Mouse (Mus musculus): ENCODE measurements at regions not wholly inside any gene's neighbourhood (a gene's known extent, or its start where the extent isn't known, plus 50 kb on each side); places are given as distances from the start of the nearest gene placed in this dataset.

DNA sequence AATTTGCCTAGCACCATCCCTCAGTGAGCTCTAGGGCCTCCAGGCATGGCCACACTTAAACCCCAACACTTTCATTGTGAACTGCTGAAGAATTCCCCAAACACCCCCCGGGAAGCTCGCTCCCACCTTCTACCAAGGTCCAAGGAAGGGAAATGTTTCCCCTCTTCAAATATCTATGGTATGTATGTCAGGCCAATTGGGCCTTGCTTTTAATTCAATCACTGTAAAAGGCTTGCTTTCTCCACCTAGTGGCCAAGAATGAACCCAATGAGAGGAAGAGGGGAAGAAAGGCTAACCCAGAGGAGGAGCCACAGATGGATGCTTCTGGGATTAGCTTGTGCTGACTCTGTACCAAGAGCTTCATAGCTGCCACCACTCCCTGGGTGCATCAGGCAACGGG, 336.3 kb upstream of the Tgfbr2 start:
- DNase-seq: no peak

GRCm38 (mm10) chr9:116507756-116508155, 332.6 kb upstream of the Tgfbr2 start:
- DNase-seq: no peak

DNA sequence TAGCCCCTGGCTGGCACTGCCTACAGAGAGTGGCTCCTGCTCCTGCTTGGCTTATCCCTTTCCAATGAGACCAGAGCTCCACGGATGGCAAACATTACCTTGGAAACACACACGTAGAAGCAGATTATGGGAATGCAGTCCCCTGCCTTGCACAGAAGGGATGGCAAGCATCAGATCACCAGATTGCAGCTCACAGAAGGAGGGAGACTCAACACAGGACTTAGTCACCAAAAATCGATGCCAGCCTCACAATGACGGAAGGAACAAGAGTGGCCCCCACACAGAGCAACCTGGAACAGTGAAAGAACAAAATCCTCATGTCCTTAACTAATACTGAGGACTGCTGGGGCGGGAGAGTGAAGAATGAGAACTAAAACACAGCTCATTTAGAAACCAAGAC, 327.7 kb upstream of the Tgfbr2 start:
- peak; percentile 18 for DNase-seq

DNA sequence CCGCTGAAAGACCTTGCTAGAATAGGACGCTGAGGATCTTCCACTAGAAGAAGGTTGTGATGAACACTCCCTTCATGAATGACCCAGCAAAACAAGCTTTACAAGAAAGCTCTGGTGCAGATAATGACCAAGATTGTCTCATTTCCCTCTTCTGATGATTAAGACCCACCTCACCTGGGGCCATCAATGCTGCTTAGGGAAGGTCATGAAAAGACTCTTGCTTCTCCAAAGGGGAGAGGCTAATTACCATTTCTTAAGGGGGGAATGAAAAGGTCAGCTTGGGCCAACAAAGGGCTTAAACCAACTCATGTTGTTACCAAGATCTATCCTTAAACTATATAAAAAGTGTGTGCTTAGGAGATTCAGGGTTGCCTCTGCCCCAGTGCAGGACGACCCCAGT, 325.8 kb upstream of the Tgfbr2 start:
- no peak for DNase-seq

GRCm38 (mm10) chr9:116491227-116491626, 316.1 kb upstream of the Tgfbr2 start:
- no peak for DNase-seq

DNA sequence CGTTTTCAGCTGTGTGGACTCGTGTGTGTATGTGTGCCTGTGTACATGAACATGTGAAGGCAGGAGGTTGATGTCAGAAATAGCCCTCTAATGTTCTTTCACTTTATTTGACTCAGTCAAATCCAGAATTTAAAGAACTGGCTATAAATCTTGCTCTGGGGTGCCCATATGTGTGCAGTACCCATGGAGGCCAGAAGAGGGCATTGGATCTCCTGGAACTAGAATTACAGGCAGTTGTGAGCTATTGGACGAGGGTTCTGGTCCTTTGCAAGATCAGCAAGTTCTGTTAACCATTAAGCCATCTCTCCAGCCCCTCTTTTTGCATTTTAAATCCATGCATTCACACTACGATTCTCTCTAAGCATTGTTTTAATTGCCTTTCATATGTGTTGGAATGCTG, 314.6 kb upstream of the Tgfbr2 start:
- DNase-seq: no peak

GRCm38 (mm10) chr9:116489273-116489672, 314.1 kb upstream of the Tgfbr2 start:
- DNase-seq: no peak

DNA sequence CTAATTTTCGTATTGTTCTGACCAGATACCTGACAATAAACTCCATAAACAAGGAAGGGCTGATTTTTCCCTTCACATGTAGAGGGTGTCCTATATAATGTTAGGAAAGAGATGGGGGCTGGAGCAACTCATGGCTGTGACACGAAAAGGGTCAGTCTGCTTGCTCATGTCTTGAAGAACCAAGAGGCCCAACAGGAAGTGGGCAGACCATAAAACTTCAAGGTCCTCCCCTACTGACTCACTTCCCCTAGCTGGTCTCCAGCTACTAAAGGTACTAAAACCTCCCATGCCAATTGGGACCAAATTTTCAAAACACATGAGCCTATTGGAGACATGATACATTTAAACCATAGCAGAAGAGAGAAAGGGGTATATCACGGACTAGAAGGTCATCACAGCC, 302.1 kb upstream of the Tgfbr2 start:
- no peak for DNase-seq

DNA sequence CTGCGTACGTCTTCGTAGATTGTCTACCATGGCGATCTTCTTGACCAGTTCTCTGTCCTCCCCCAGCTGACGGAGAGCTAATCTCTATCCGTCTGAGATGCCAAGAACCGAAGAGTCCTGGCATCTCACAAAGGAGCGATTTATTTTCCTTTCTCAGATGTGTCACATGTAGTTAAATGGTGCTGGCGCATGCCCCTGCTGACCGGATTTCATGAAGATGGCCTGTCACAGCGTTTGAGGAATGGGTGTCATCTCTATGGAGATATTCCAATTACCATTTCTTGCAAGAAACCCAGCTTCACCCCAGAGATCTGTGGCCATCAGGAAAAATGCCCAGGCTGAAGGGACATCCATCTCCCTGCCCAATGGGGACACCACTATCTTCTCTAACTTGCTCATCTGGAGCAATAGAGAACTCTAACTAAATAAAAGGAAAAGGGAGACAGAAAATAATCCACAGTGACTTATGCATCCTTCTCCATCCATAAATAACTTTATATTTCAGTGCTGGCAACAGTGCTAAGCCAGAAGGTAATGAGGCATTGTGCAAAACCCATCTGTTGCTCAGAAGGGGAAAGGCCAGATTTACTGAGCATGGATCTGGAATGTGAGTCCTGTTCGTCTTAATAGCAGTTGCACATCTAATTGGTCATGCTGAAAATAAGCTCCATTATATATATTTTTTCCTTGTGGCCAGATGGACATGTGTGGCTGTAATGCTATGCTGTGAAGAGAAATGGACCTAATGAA, 300.2 kb upstream of the Tgfbr2 start:
- no peak for DNase-seq

- no peak for DNase-seq
Observed at GRCm38 (mm10) chr9:116472855-116473254, 297.7 kb upstream of the Tgfbr2 start.

- DNase-seq: no peak
Observed at GRCm38 (mm10) chr9:116468569-116469250, 293.6 kb upstream of the Tgfbr2 start.

DNA sequence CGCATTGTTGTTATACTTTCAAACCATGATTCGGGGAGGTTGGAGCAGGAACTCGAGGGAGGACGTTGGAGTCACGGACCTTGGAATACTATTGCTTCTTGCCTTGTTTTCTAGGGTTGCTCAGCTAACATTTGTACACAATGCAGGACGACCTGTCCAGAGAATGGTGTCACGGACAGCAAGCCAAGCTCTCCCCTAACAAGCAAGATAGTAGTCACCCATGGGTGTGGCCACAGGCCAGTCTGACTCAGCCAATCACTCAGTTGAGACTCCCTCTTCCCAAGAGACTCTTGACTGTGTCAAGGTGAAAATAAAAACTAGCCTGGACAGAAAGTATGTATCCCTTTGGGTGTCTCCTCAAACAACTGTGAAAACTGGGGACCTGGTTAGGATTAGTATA, 291.2 kb upstream of the Tgfbr2 start:
- DNase-seq: no peak

- DNase-seq: no peak
Observed at GRCm38 (mm10) chr9:116464626-116465025, 289.5 kb upstream of the Tgfbr2 start.

GRCm38 (mm10) chr9:116462232-116462631, 287.1 kb upstream of the Tgfbr2 start:
- DNase-seq: no peak

GRCm38 (mm10) chr9:116460022-116460421, 284.9 kb upstream of the Tgfbr2 start:
- DNase-seq: no peak

GRCm38 (mm10) chr9:116452050-116452449, 276.9 kb upstream of the Tgfbr2 start:
- DNase-seq: no peak

DNA sequence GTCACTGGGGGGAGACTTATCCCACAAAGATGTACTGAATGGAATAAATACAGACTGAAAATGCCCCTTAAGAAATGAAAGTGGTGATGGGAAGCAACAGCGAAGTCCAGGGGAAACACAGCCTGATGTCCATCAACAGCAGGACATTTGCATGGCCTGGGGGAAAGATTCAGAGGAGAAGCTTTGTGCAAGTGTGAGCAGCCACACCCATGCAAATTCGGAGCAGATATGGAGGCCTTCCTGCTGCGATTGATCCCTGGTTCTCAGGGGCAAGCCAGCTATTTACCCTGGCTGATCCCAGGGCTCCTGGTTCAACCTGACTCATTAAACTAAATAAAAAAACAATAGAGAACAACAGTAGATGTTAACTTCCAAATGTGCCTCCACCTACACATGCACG, 275.7 kb upstream of the Tgfbr2 start:
- DNase-seq: no peak

GRCm38 (mm10) chr9:116447734-116448133, 272.6 kb upstream of the Tgfbr2 start:
- no peak for DNase-seq

DNA sequence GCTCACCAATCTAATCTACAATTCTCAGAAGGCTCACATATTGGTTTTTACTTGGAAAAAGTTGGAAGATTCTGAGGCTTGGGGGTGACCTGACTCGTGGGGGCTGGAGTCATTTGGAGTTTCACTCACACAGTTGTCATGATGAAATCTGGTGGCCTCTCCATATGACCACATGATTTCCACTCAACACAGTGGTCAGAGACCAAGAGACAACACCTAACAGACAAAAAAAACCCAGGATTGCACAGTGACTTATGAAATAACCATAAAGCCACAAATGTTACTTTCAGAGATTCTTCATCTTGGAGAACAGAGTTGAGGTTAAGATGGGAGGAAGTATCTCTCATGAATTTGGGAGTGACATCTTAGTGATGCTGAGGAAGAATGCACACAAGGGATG, 263.4 kb upstream of the Tgfbr2 start:
- DNase-seq: no peak

- DNase-seq: no peak
Observed at GRCm38 (mm10) chr9:116434414-116434813, 259.3 kb upstream of the Tgfbr2 start.

DNA sequence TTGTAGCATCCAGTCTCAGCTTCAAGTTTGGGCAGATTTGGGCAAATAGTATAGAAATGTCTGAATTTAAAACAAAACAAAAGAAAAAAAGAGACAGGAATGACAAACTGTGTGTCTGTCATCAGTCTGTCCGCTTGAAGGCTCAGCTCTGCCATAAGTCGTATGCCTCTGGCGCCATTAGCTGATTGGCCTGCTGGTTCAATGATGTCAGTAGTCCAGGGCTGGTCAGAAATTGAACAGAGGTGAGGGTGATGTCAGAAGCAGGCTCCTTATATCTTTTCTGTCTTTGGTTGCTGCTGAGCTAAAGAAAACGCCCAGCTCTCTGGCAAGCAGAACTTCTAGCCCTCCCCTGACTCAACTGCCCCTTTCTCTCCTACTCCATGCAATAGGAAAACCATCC, 253.9 kb upstream of the Tgfbr2 start:
- no peak for DNase-seq

DNA sequence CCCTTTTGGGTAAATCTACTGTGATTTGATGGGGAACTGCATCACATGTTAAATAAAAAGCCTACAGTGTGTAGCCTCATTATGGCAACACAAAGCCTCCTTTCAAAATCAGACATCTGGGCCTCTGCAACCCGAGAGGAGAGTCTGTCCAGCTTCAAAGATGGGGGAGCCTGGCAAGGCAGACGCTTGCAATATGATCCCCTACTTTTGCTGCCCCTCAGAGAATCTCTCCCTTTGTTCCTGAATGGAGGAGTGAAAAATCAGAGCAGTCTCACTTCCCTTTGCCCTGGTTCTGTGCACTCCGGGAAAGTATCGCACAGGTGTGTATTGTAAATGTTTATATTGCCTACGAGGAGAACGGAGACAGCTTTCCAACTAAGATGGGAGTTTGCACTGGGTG, 253.3 kb upstream of the Tgfbr2 start:
- DNase-seq: no peak

DNA sequence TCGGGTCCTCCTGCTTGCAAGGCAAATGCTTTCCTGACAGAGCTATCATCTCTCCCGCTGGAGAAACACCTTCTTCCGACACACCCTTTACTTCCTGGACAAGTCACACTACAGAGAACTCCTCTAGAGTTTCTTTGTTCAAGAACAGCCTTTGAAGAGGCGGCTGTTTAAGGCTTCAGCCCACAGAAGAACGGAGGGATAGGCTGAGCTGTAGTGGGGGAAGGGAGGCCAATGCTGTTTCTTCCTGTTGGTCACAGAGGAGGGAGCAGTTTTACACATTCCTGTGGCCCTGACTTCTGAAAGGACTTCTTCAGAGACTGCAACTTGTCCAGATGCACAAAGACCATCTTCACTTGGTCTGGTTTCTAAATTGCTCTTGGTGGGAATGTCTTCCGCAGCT, 252.1 kb upstream of the Tgfbr2 start:
- DNase-seq: no peak

- peak; percentile 14 for DNase-seq
Observed at GRCm38 (mm10) chr9:116426269-116426999, 251.3 kb upstream of the Tgfbr2 start.

Data from cerebellum, adult 9-11 months (tissue).